Mouse (Mus musculus) stomach, embryonic 14.5 days (tissue): ENCODE measurements around the gene Medag. TPM values are rescaled to one million over a fixed set of nuclear protein-coding genes. Genes with fewer than 3 reads are reported as not detected.
A peak's percentile ranks its signal among the peaks of the same experiment; 100 is the strongest.

Experiments
- ATAC-seq: fragments of 200-750 bp; cut with Nextera tagmentation; 2 replicates; pipeline ENCODE4 v1.8.0; 2017; ENCODE audit warnings: low read depth, moderate TSS enrichment; ENCODE audit not compliant: insufficient number of reproducible peaks, insufficient read depth, low FRiP score
- H3K27ac ChIP-seq: fragments of 300-500 bp; sonication (generic); 2 replicates; pipeline ENCODE4 v1.5.1; 2014; ENCODE audit warnings: mild to moderate bottlenecking, low read length, moderate library complexity, mixed read lengths
- H3K27me3 ChIP-seq: fragments of 300-500 bp; sonication (generic); 2 replicates; pipeline ENCODE4 v1.6.1; 2014; ENCODE audit warnings: low read length, control low read depth, mixed read lengths; ENCODE audit not compliant: control insufficient read depth, insufficient read depth
- H3K36me3 ChIP-seq: fragments of 300-500 bp; sonication (generic); 2 replicates; pipeline ENCODE4 v1.6.1; 2014; ENCODE audit warnings: mild to moderate bottlenecking, control low read depth, low read length, moderate library complexity, mixed read lengths; ENCODE audit not compliant: control insufficient read depth, insufficient read depth
- H3K4me1 ChIP-seq: fragments of 300-500 bp; sonication (generic); 2 replicates; pipeline ENCODE4 v1.6.1; 2014; ENCODE audit warnings: low read length, control low read depth, mixed read lengths; ENCODE audit not compliant: control insufficient read depth, insufficient read depth
- H3K4me2 ChIP-seq: fragments of 300-500 bp; sonication (generic); replicated peaks from 2 replicates; pipeline ENCODE4 v1.6.1; 2014; ENCODE audit warnings: low read depth, low read length, control low read depth
- H3K4me3 ChIP-seq: fragments of 300-500 bp; sonication (generic); 2 replicates; pipeline ENCODE4 v1.5.1; 2014; ENCODE audit warnings: low read depth, low read length, control low read depth
- H3K9ac ChIP-seq: fragments of 300-500 bp; sonication (generic); replicated peaks from 2 replicates; pipeline ENCODE4 v1.6.1; 2014; ENCODE audit warnings: low read depth, mild to moderate bottlenecking, control low read depth, low read length, moderate library complexity, mixed read lengths
- H3K9me3 ChIP-seq: fragments of 300-500 bp; sonication (generic); 2 replicates; pipeline ENCODE4 v1.6.1; 2016; ENCODE audit warnings: low read depth, low read length, control low read depth; ENCODE audit not compliant: control insufficient read depth
- WGBS: fragments of 180-500 bp; shearing (Covaris S2); extraction: QIAGEN DNeasy Blood & Tissue Kit; methylation state at CpG from one replicate; pipeline ENCODE4 v1.1.7; 2014; 5-methylcytosine and 5-hydroxymethylcytosine counted together
- polyA plus RNA-seq: library from polyadenylated mRNA; unstranded; fragments of >200 nt; fragmentation: Nextera tagmentation; extraction: Ambion mirVana; gene quantifications from 2 replicates; pipeline ENCODE4 v1.2.1, GENCODE M21; 2014

Gene Medag
- polyA plus RNA-seq, 1 experiment from 2014 or later = 2.2 TPM

GRCm38 (mm10) chr5:149409502-149409901 is 2.0 kb upstream of the Medag start:
- Histone ChIP-seq H3K27ac (no peak overlapping the region), H3K27me3 (peaks cover 7% of the 10 kb centered on the region; the same call in 1 of the 2 replicates), H3K4me1 (peaks cover 13% of the 10 kb centered on the region), H3K4me3 (no peak overlapping the region), H3K4me2 (no peak overlapping the region), H3K9me3 (no peaks in the 10 kb centered on the region), H3K36me3 (no peaks in the 10 kb centered on the region), H3K9ac (no peak overlapping the region)
- ATAC-seq = no peak
- WGBS = 87% methylated on average over 3 of the region's 3 CpGs

DNA sequence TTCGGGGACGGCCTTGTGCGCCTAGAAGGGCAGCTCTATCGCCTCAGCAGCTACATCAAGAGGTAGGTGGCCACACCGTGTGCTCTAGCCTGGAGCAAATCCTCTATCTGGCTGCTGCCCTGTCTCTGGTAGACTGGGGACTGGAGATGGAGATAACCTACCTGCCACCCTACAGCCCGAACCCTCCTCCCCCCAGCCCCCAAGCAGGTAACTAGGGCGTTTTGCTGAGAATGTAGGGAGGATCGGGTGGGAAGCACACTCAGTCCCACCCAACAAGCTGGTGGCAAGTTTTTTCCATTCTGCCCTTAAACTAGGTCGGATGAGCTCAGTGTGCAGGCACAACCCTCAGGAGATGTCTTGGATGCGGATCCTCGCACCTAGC is 636 bp downstream of the Medag start:
- Histone ChIP-seq H3K4me3 (peak overlapping the region; percentile 28), H3K4me1 (peaks cover 13% of the 10 kb centered on the region), H3K4me2 (peak overlapping the region; percentile 72), H3K27me3 (peaks cover 7% of the 10 kb centered on the region; the same call in 1 of the 2 replicates), H3K9ac (no peak overlapping the region; the same call in 1 of the 2 replicates), H3K36me3 (no peaks in the 10 kb centered on the region), H3K27ac (no peak overlapping the region), H3K9me3 (no peaks in the 10 kb centered on the region)
- ATAC-seq = no peak
- 38% methylated on average over 11 of the region's 11 CpGs for WGBS

DNA sequence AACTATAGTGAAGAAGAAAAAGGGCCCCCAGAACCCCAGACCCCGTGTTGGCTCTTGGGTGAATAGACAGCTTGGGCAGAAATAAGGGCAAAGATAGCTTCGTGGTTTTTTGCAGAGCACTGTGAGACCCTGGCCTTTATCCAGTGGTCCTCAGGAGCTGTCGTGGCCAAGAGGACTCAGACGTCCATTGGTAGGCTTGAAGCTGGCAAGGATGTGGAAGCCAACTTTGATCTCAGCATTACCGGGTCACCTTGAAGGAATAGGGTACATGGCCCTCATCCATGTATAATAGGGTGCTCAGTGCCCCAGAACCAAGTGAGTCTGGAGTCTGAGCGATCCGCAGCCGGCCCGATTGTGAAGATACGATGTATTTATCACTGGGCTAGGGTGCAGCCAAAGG is 1.1 kb downstream of the Medag start:
- Histone ChIP-seq H3K27ac (no peak overlapping the region), H3K4me3 (0 out of 2 replicates have a peak overlapping the region, but pooled peaks have one; percentile 28), H3K36me3 (no peaks in the 10 kb centered on the region), H3K9ac (no peak overlapping the region), H3K4me2 (no peak overlapping the region), H3K9me3 (no peaks in the 10 kb centered on the region), H3K4me1 (peaks cover 13% of the 10 kb centered on the region), H3K27me3 (peaks cover 7% of the 10 kb centered on the region; the same call in 1 of the 2 replicates)
- WGBS = 89% methylated on average over 10 of the region's 10 CpGs
- no peak for ATAC-seq

- 64% methylated on average over 9 of the region's 9 CpGs for WGBS
These were observed 3.0 kb downstream of the Medag start for GRCm38 (mm10) chr5:149414369-149415167.

DNA sequence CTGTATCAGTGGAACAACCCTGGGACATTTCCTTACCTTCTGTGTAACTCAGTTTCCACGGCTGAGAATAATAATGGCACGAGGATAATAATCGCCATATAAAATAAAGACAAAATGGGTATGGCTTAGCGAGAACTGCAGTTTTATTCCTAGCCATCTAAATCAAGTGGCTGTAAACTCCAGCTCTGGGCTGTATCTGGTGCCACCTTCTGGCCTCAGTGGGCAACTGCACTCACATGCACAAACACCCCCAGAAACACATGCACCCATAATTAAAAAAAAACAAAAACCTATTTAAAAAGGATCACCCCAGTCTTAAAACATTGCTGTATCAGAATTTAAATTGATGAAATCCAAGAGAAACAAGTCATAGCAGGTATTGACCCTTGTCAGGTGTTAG is 5.8 kb downstream of the Medag start:
- Histone ChIP-seq H3K4me1 (no peaks in the 10 kb centered on the region), H3K27me3 (peaks cover 5% of the 10 kb centered on the region; the same call in 1 of the 2 replicates), H3K4me2 (no peak overlapping the region), H3K4me3 (no peak overlapping the region), H3K9ac (no peak overlapping the region), H3K27ac (no peak overlapping the region), H3K36me3 (no peaks in the 10 kb centered on the region), H3K9me3 (no peaks in the 10 kb centered on the region)
- 95% methylated on average over 4 of the region's 4 CpGs for WGBS
- ATAC-seq = no peak

More at GRCm38 (mm10) chr5:149414369-149415167, 3.0 kb downstream of the Medag start:
- H3K4me1 ChIP-seq = peaks cover 13% of the 10 kb centered on the region
- no peaks in the 10 kb centered on the region for H3K9me3 ChIP-seq
- H3K36me3 ChIP-seq = no peaks in the 10 kb centered on the region
- ATAC-seq = no peak
- H3K27ac ChIP-seq = no peak overlapping the region
- no peak overlapping the region for H3K4me3 ChIP-seq
- no peak overlapping the region for H3K4me2 ChIP-seq
- no peak overlapping the region for H3K9ac ChIP-seq
- H3K27me3 ChIP-seq = peaks cover 7% of the 10 kb centered on the region; the same call in 1 of the 2 replicates

DNA sequence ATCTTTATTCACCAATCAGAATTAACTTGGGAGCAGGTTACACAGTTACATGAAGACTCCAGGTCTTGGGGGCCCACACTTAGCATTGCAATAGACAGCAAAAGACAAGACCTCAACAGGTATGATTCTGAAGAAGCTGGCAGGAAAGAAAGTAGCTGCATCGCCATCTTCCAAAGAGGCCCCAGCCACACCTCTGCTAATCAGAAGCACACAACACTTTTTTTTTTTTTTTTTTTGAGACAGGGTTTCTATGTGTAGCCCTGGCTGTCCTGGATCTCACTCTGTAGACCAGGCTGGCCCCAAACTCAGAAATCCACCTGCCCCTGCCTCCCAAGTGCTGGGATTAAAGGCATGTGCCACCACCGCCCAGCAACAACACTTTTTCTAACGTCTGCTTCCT is 15.0 kb downstream of the Medag start:
- Histone ChIP-seq H3K36me3 (no peaks in the 10 kb centered on the region), H3K4me1 (peaks cover 15% of the 10 kb centered on the region), H3K9ac (no peak overlapping the region), H3K4me3 (no peak overlapping the region), H3K27me3 (no peaks in the 10 kb centered on the region), H3K9me3 (no peaks in the 10 kb centered on the region), H3K4me2 (no peak overlapping the region), H3K27ac (no peak overlapping the region)
- 89% methylated on average over 3 of the region's 3 CpGs for WGBS
- no peak for ATAC-seq

DNA sequence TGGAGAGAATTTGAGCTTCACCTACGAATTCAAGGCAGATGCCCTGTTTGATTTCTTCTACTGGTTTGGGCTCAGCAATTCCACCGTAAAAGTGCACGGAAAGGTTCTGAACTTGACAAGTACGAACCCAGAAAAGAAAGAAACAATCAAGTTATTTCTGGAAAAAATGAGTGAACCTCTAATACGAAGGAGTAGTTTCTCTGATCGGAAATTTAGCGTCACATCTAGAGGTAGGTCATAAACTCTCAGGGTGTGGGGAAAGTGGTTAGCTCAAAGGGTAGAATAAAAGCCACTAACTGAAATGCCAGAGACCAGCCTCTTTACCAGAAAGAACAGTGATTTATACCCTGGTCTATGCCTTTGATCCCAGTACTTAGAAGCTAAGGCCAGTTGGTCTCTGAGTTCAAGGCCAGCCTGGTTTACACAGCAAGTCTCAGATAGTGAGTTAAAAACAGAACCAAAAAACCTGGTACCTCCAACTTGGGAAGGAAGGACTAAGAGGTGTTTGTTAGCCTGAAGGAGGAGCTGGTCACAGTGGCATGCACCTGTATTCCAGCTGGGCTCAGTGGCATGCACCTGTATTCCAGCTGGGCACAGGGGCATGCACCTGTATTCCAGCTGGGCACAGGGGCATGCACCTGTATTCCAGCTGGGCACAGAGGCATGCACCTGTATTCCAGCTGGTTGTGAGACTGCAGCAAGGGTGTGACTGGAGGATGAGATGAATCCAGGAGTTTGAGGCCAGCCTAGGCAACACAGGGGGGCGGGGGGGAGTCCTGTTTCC is 15.9 kb downstream of the Medag start:
- Histone ChIP-seq H3K27ac (no peak overlapping the region), H3K9me3 (no peaks in the 10 kb centered on the region)

GRCm38 (mm10) chr5:149428347-149428746 is 16.8 kb downstream of the Medag start:
- peaks cover 15% of the 10 kb centered on the region for H3K4me1 ChIP-seq
- H3K9ac ChIP-seq = no peak overlapping the region
- H3K27ac ChIP-seq = peak overlapping the region; percentile 64; the same call in 1 of the 2 replicates
- 8% methylated on average over 6 of the region's 6 CpGs for WGBS
- H3K9me3 ChIP-seq = no peaks in the 10 kb centered on the region
- H3K27me3 ChIP-seq = no peaks in the 10 kb centered on the region
- H3K36me3 ChIP-seq = no peaks in the 10 kb centered on the region
- peak; percentile 77; the same call in 1 of the 2 replicates for ATAC-seq
- H3K4me2 ChIP-seq = peak overlapping the region; percentile 10; the same call in 1 of the 2 replicates
- no peak overlapping the region for H3K4me3 ChIP-seq

More for the DNA sequence above, 15.9 kb downstream of the Medag start:
- no peak for ATAC-seq
- no peaks in the 10 kb centered on the region for H3K27me3 ChIP-seq
- no peak overlapping the region for H3K4me3 ChIP-seq
- H3K9ac ChIP-seq = no peak overlapping the region
- no peaks in the 10 kb centered on the region for H3K36me3 ChIP-seq
- H3K4me2 ChIP-seq = no peak overlapping the region
- WGBS = 90% methylated on average over 8 of the region's 8 CpGs
- peaks cover 15% of the 10 kb centered on the region for H3K4me1 ChIP-seq
